Mouse (Mus musculus) neural tube, embryonic 14.5 days (tissue): ENCODE data around the gene Hist1h3f. TPM values are rescaled to one million over a fixed set of nuclear protein-coding genes. Genes with fewer than 3 reads are reported as not detected.
A peak's percentile ranks its signal among the peaks of the same experiment; 100 is the strongest.
"Not testable (repeated sequence)": the region's sequence is repeated elsewhere in the genome, so short reads cannot be mapped to it uniquely, and the experiment has no call there.

ENCODE experiments used
- ATAC-seq: fragments of 200-750 bp; cut with Nextera tagmentation; 2 replicates; pipeline ENCODE4 v1.8.0; 2017; ENCODE audit warnings: low read depth, mild to moderate bottlenecking, moderate TSS enrichment, moderate library complexity
- H3K27ac ChIP-seq: fragments of 300-500 bp; sonication (generic); 2 replicates; pipeline ENCODE4 v1.5.1; 2014; ENCODE audit warnings: low read depth, mild to moderate bottlenecking, control low read depth, low read length, moderate library complexity, mixed read lengths
- H3K27me3 ChIP-seq: fragments of 300-500 bp; sonication (generic); 2 replicates; pipeline ENCODE4 v1.6.1; 2014; ENCODE audit warnings: low read length; ENCODE audit not compliant: control insufficient read depth, insufficient read depth
- H3K36me3 ChIP-seq: fragments of 300-500 bp; sonication (generic); 2 replicates; pipeline ENCODE4 v1.6.1; 2014; ENCODE audit warnings: low read length, mixed read lengths; ENCODE audit not compliant: control insufficient read depth, insufficient read depth
- H3K4me1 ChIP-seq: fragments of 300-500 bp; sonication (generic); 2 replicates; pipeline ENCODE4 v1.6.1; 2014; ENCODE audit warnings: low read length; ENCODE audit not compliant: control insufficient read depth, insufficient read depth
- H3K4me2 ChIP-seq: fragments of 300-500 bp; sonication (generic); 2 replicates; pipeline ENCODE4 v1.6.1; 2014; ENCODE audit warnings: mild to moderate bottlenecking, low read depth, low read length, control low read depth
- H3K4me3 ChIP-seq: fragments of 300-500 bp; sonication (generic); 2 replicates; pipeline ENCODE4 v1.5.1; 2014; ENCODE audit warnings: low read depth, low read length, control low read depth, mixed read lengths
- H3K9ac ChIP-seq: fragments of 300-500 bp; sonication (generic); replicated peaks from 2 replicates; pipeline ENCODE4 v1.6.1; 2014; ENCODE audit warnings: low read depth, mild to moderate bottlenecking, control low read depth, low read length, mixed read lengths
- H3K9me3 ChIP-seq: fragments of 300-500 bp; sonication (generic); 2 replicates; pipeline ENCODE4 v1.6.1; 2016; ENCODE audit warnings: low read length; ENCODE audit not compliant: control insufficient read depth
- WGBS: fragments of 180-500 bp; shearing (Covaris S2); extraction: QIAGEN DNeasy Blood & Tissue Kit; methylation state at CpG from one replicate; pipeline ENCODE4 v1.1.7; 2014; 5-methylcytosine and 5-hydroxymethylcytosine counted together
- polyA plus RNA-seq: library from polyadenylated mRNA; unstranded; fragments of >200 nt; fragmentation: Nextera tagmentation; extraction: Ambion mirVana; gene quantifications from 2 replicates; pipeline ENCODE4 v1.2.1, GENCODE M21; 2014

The Hist1h3f gene
- polyA plus RNA-seq, 1 experiment from 2014 or later = not detected

DNA sequence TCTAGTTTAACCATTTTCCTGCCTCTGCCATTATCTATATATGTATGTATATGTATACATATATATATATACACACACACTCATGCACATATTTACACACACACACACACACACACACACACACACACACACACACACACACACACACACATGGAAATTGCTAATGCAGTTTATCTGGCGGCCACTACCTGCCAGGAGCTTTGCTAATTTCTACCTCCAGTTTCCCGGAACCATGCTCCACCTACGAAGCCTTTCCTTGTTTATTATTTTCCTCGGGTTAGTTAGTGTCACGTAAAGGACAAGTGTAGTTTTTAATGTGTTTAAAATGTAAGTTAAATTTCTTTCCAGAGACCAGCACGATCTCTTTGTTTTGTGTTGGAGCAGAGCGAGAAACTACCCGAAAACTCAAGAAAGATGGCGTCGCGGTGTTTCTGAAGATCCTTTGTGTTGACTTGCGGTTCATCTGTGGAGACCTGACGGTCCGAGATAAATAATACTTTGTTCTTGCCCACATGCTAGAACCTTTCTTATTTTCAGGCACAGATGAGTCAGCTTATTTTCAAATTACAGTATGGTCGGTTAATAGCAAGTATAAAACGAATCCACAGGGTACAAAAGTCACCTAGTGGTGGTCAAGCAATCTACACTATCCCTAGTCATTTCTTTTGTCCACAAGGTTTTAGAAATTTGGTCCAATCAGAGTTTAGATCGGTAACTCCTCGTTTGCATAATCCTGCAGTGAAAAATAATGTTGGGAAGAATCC lies 19.0 kb downstream of the Hist1h3f start:
- H3K4me3 ChIP-seq = peak overlapping the region; percentile 41
- peak overlapping the region; percentile 99 for H3K27ac ChIP-seq
- 2% methylated on average over 18 of the region's 18 CpGs for WGBS
- no peaks in the 10 kb centered on the region for H3K27me3 ChIP-seq
- peak overlapping the region; percentile 84 for H3K4me2 ChIP-seq
- 0 out of 2 replicates have a peak, but pooled peaks cover 5% of the 10 kb centered on the region for H3K4me1 ChIP-seq
- H3K9me3 ChIP-seq = no peaks in the 10 kb centered on the region
- ATAC-seq = peak; percentile 52
- no peaks in the 10 kb centered on the region for H3K36me3 ChIP-seq
- H3K9ac ChIP-seq = peak overlapping the region; percentile 61

DNA sequence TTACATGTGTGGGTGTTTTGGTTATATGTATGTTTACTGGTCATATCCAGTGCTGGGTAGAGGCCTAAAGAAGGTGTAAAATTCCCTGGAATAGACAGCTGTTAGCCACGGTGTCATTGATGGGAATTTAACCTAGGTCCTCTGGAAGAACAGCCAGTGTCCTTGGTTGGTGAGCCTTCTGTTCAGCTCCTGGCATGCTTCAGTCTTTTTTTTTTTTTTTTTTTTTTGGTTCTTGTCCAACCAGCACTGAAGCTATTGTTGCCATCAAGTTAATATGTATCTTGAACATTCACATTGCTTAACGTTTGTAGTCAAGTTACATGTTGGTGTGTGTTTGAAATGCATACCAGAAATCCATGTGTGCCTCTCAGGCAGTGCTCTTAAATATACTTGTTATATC lies 20.6 kb downstream of the Hist1h3f start:
- Histone ChIP-seq H3K4me1 (0 out of 2 replicates have a peak, but pooled peaks cover 5% of the 10 kb centered on the region), H3K9ac (no peak overlapping the region), H3K4me2 (no peak overlapping the region), H3K27ac (peak overlapping the region; percentile 99; the same call in 1 of the 2 replicates), H3K27me3 (no peaks in the 10 kb centered on the region), H3K4me3 (no peak overlapping the region), H3K9me3 (no peaks in the 10 kb centered on the region), H3K36me3 (no peaks in the 10 kb centered on the region)
- 88% methylated on average over 2 of the region's 2 CpGs for WGBS
- ATAC-seq = no peak

DNA sequence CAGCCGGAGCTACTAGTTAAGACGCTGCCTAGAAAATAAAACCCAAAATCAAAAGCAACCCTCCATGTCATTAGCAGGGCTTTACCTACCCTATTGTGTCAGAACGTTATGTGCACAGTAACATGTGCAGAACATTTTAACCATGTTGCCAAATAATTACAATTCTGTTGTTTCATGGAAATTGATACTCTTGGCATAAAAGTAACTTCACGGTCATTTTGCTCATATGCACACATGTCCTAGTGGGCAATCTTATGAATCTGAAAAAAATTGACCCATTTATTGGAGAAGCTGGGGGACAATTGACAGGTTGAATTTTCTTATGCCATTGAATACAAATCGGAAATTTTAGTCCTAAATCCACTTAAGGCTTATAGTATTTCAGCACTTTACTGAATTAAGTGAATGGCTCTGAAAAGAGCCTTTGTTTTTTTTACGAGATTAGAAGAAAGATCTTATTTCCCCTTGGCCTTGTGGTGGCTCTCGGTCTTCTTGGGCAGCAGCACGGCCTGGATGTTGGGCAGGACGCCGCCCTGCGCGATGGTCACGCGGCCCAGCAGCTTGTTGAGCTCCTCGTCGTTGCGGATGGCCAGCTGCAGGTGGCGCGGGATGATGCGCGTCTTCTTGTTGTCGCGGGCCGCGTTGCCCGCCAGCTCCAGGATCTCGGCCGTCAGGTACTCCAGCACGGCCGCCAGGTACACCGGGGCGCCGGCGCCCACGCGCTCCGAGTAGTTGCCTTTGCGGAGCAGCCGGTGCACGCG lies 26.6 kb downstream of the Hist1h3f start:
- Histone ChIP-seq H3K4me1 (peaks cover 25% of the 10 kb centered on the region), H3K4me2 (peak overlapping the region; percentile 73), H3K4me3 (peak overlapping the region; percentile 47), H3K27ac (peak overlapping the region; percentile 90), H3K9ac (peak overlapping the region; percentile 12)
- ATAC-seq = peak; percentile 25
- H3K27me3 ChIP-seq, H3K9me3 ChIP-seq, H3K36me3 ChIP-seq: not testable (repeated sequence)
- WGBS = 2% methylated on average over 20 of the region's 41 CpGs

DNA sequence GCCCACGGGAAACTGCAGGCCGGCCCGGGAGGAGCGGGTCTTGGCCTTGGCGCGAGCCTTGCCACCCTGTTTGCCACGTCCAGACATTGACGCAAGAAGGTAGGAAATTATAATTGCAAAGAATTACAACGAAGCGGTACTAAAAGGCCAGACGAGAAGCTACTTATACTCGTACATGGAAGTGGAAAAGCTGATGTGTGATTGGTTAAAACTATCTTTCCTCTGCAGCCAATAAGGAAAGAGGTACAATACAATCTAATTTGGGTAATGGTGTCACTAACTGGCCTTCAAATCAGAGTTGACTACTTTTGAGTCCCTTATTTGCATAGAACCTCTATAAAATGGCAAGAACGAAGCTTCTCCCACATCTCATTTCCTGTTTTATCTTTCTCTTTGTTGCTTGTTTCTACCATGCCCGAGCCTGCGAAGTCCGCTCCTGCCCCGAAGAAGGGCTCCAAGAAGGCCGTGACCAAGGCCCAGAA lies 27.2 kb downstream of the Hist1h3f start, which contains the start of the genes Hist1h2ae and Hist1h2bg:
Gene Hist1h2ae (minus strand): TSS at position 199 of the 482 bp plus-strand sequence.
Gene Hist1h2bg (plus strand): TSS at position 375 of the 482 bp plus-strand sequence.
- no peaks in the 10 kb centered on the region for H3K9me3 ChIP-seq
- H3K27ac ChIP-seq = peak within 1 kb of the TSS; percentile 90
- H3K4me2 ChIP-seq = peak within 1 kb of the TSS; percentile 73
- no peaks in the 10 kb centered on the region for H3K27me3 ChIP-seq
- peak; percentile 92 for ATAC-seq
- H3K9ac ChIP-seq = peak within 1 kb of the TSS; percentile 51
- H3K4me1 ChIP-seq = peaks cover 26% of the 10 kb centered on the region
- WGBS = under 1% methylated on average over 18 of the region's 18 CpGs
- no peaks in the 10 kb centered on the region for H3K36me3 ChIP-seq
- peak within 1 kb of the TSS; percentile 47 for H3K4me3 ChIP-seq

DNA sequence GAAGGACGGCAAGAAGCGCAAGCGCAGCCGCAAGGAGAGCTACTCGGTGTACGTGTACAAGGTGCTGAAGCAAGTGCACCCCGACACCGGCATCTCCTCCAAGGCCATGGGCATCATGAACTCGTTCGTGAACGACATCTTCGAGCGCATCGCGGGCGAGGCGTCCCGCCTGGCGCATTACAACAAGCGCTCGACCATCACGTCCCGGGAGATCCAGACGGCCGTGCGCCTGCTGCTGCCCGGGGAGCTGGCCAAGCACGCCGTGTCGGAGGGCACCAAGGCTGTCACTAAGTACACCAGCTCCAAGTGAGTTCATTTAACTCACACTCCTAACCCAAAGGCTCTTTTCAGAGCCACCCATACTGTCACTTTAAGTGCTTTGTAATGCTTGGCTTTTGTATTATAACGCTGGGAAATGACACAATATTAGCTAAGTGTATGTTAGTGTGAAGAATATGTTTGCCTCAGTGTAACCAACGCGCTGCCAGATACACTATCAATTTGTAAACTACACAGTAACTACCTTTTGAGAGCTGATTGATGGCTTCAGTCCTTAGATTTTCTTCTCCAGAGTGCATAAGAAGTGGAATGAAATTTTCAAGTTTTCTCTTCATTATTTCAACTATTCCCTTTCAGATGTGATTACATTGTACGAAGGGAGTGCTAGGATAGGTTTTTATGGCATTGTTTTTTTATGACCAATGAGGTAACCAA lies 27.8 kb downstream of the Hist1h3f start:
- ATAC-seq, H3K9me3 ChIP-seq, H3K36me3 ChIP-seq, H3K27me3 ChIP-seq: not testable (repeated sequence)
- Histone ChIP-seq H3K4me1 (peaks cover 32% of the 10 kb centered on the region), H3K9ac (peak overlapping the region; percentile 51), H3K4me3 (peak overlapping the region; percentile 47), H3K27ac (peak overlapping the region; percentile 90), H3K4me2 (peak overlapping the region; percentile 73)
- WGBS = under 1% methylated on average over 10 of the region's 34 CpGs

DNA sequence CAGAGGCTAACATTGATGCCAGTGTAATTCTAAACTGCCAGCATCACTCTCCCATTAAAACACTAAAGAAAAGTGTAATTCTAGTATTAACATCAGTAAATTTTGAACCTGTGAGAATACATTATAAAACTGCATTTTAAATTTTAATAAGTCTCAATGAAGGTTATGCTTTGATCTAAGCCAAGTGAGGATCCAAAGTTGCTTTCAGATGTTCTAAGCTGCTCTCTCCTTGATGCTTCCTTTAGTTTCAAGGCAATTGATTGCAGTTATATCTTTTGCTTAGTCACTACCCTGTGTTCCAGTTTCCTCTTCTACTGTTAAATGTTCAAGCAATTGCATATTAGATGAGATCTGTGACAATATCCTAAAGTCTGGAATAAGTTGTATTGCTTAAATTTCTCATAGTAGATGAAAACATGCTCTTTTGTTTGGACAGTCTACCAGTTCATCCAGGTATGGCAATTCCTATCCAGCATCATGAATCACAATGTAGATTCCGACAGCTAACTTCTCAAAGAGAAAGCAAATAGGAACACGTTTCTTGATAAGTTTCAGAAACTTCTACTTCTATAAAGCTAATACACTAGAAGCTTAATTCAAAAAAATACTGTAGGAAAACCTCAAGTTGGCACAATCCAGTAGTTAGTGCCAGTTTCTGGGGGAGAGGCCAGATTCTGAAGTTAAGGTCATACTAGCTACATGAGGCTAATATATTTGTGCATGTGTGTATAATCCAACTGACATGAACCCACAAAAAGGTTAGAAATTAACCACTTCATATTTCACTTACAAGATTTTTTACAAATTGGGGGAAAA lies 28.6 kb downstream of the Hist1h3f start:
- H3K36me3 ChIP-seq = no peaks in the 10 kb centered on the region
- H3K9me3 ChIP-seq = no peaks in the 10 kb centered on the region
- no peak overlapping the region for H3K27ac ChIP-seq
- H3K4me3 ChIP-seq = peak overlapping the region; percentile 47
- no peaks in the 10 kb centered on the region for H3K27me3 ChIP-seq
- no peak for ATAC-seq
- WGBS = 49% methylated on average over 2 of the region's 2 CpGs
- peaks cover 38% of the 10 kb centered on the region for H3K4me1 ChIP-seq
- no peak overlapping the region; the same call in 1 of the 2 replicates for H3K9ac ChIP-seq
- peak overlapping the region; percentile 73 for H3K4me2 ChIP-seq

DNA sequence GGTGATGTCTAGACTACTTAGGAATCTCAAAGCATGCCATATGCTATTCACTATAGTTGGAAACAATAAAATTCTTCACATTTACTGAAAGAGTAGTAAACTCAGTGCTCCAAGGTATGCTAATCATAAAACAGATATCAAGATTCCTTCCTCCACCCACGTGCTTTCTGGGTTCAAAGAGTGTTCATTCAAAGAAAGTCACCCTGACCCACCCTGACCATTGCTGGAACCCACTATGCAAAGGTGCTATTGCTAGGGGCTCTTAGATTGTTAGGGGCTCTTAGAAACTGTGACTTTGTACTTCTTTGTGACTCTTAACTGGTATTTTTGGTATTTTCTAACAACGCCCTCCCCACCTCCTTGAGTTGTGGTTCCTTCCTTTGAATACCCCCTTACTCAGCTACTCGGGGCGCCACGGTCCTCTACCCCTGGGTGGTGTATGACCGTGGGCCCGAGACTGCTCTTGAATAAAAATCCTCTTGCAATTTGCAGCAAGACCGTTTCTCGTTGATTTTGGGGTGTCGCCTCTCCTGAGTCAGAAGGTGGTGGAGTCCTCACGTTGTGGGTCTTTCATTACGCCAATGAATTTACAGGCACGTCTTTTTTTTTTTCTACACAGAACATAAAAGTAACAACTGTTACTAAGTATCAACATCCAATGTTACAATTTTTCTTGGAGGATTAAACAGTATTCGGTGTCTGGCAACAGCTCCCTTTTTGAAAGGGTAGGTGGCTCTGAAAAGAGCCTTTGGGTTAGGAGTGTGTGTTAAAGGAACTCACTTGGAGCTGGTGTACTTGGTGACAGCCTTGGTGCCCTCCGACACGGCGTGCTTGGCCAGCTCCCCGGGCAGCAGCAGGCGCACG lies 29.4 kb downstream of the Hist1h3f start:
- 0 out of 2 replicates have a peak overlapping the region, but pooled peaks have one; percentile 12 for H3K9ac ChIP-seq

More for the DNA sequence above, 29.4 kb downstream of the Hist1h3f start:
- Histone ChIP-seq H3K4me3 (peak overlapping the region; percentile 23), H3K27ac (peak overlapping the region; percentile 2; the same call in 1 of the 2 replicates), H3K4me1 (peaks cover 38% of the 10 kb centered on the region), H3K4me2 (peak overlapping the region; percentile 73)
- not testable (repeated sequence) for H3K9me3 ChIP-seq, H3K36me3 ChIP-seq, H3K27me3 ChIP-seq, ATAC-seq
- WGBS = 9% methylated on average over 18 of the region's 20 CpGs
